Mouse (Mus musculus): Measurements from ENCODE around the gene Hdc.

The Hdc gene

DNA sequence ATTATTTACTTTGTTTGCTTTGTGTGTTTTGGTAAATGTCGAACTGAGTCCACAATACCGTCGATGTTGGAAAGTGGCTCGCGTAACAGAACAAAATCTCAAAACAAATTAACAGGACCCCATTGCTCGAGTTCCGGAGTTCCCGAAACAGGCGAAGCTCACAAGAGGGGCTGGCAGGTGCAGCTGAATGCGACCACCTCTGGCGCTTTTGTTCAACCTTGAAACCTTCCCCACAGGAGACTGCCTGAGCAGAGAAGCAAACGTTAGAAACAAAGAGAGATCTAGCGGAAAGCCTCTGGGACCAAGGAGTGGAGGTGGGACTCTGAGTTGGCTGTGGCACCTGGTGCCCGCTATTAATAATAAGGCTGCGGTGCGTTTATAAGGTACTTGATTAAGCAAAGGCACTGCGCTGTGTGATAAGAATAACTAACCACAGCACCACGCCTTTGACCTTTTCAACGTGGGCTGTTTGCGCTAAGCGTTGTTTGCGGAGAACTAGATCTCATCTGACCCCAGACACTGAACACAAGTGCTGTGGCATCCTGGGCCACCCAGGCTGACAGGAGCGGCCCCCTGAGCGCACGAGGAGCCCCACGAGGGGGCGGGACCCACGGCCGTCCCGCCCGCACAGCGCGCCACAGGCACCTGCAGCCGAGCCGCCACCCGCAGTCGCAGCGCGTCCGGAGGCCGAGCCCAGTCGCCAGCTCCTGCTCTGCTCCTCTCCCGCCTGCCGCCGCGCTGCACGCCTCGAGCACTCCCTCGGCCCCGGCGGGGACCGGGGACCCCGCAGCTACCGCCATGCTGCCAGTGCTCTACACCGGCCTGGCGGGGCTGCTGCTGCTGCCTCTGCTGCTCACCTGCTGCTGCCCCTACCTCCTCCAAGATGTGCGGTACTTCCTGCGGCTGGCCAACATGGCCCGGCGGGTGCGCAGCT, 66.5 kb downstream of the Hdc start, which contains the start of gene Slc27a2:
Gene Slc27a2, plus strand, starts transcription at position 51 of the 934 bp plus-strand sequence.
- peak in 1 of 2 experiments; percentile 12 for DNase-seq (ENCODE audit: low spot score in 2 of 2)

DNA sequence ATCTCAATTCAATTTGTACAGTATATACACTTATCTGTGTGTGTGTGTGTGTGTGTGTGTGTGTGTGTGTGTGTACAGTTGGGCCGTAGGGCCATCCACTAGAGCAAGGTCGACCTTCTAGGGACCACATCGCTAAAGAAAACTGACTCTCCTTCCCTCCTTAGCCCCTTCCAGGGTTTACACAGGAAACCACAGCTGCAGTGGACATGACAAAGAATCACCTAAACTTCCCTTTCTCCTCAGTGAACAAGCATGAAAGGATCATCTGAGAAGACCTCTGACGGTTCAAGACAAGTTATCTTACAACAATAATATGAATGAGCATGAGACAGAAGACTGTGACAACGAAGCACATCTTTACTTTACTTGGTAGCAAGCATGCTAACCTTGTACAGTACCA, 67.2 kb downstream of the Hdc start:
- no peak for DNase-seq (ENCODE audit: low spot score in 2 of 2)

DNA sequence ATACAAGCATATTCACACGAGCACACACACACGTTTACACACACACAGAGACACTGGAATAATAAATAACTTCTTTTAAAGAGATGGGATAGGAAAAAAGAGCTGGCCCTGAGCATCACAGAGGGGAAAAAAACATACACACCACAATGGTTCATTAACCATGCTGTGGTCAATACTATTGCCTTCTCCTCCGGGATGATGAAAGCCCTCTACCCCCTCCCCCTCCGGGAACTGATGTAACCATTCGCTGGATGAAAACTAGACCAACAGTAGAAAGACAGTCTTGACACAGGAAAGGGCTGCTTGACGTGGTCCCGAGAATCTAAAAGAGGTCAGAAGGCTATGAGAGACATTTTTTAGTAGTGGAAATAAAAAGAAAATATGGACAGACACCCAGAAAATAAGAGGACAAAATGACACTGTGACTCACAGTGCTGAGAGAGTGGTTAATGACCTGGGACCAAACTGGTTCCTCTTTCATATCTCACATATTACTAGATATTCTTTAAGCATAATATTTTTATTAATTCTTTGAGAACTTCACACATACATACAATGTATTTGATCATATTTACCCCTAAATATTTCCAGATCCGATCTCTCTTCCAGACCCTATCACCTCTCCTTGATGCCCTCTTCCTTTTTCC, 67.7 kb downstream of the Hdc start:
- no peak for DNase-seq (ENCODE audit: low spot score in 2 of 2)

DNA sequence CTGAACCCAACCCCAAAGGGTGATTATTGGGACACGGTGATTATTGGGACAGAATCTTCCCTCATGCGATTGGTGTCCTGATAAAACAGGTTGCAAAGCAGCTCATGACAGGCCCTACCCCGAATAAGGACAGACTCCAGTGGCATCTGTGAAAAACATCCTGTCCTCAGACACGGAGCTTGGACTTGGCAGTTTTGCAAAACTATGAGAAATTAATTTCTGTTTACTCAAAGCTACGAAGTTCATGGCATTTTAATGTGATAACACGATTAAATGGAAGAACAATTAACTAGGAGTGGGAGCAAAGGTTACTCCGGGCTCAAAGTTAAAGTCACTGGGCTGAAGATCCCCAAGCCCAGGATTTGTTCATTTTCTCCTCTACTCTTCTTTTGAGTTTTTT, 69.4 kb downstream of the Hdc start:
- no peak for DNase-seq (ENCODE audit: low spot score in 2 of 2)

DNA sequence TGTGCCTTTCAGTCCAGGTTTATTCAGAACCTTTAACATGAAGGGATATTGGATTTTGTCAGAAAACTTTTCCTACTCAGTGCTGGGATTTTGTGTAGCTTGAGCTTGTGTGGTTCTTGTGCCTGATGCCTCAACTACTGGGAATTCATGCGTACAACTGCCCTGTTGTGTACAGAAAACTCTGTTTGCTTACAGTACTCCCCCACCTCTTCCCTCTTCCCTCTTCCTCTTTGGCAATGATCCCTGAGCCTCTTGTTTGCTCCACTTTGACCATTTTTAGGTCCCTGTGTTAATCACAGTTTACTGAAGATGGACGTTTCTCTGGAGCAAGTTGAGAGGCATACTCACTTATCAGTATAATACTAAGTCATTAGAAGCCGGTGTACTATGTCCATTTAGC, 72.7 kb downstream of the Hdc start:
- no peak for DNase-seq (ENCODE audit: low spot score in 2 of 2)

DNA sequence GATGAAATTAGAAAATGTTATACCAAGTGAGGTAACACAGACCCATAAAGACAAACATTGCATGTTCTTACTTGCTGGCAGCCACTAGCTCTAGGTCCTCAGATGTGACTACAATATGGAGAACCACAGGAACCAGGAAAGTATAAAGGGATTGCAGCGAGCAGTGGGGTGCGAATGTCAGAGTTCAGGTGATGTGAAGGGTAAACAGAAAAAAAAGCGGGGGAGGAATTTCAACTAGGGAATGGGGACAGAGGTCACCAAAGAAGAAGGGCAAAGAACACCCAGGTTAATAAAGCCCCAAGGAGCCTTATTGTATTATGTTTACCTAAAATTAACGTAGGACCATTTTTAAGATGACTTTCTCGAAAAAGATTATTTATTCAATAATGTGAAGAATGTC, 73.8 kb downstream of the Hdc start:
- DNase-seq (ENCODE audit: low spot score in 2 of 2): no peak

Measured in left cerebral cortex, adult 9 months (tissue).